Mouse (Mus musculus) mature B cell (primary cell): ENCODE data around the gene Gm9376.

Experiments used
- in situ Hi-C: fragments of 300-500 bp; cut with MboI; formaldehyde crosslinking; loops from 2 replicates; pipeline ENCODE4 v1.14.3; 2019

Gm9376 gene

DNA sequence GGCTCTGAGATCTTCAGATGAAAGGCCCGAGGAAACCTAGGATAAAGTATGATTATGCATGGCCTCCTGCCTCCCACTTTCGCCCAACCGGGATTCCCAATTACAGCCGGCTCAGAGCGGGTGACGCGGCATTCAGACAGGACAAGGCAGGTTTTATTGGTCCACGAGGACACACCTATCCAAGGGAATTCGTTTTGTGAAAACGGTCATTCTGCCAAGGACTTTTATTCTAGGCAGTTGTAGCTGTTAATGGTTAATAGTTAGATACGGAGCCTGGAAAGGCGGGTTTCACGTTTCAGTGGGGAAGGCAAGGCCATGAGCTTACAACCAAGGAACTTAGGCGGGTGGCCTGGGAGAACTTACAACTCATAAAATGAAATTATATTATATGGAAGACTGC is 16.2 kb downstream of the Gm9376 start:
- in situ Hi-C loops: no loop called here

- in situ Hi-C loops: no loop called here
These were observed 19.3 kb downstream of the Gm9376 start for GRCm38 (mm10) chr14:118286096-118286495.

- in situ Hi-C loops: no loop called here
These were observed 22.4 kb downstream of the Gm9376 start for GRCm38 (mm10) chr14:118289133-118289532.

DNA sequence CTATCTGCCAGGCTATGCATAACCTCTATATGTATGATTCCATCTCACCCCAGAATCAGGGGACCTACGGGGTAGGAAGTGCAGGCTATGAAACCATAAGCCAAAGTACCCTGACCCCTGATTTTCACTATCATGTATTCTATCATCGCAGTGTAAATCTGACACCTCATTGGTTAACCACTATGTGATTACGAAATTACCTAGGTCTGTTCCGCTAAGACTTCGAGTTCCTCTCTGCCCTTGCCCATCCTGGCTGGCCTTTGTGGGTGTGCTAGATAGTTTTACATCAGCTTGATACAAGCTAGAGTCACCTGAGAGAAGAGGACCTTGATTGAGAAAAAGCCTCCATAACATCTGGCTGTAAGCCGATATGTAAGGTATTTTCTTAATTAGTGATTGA is 23.2 kb downstream of the Gm9376 start:
- in situ Hi-C loops: no loop called here

- in situ Hi-C loops: no loop called here
These were observed 35.8 kb downstream of the Gm9376 start for GRCm38 (mm10) chr14:118302606-118303005.

GRCm38 (mm10) chr14:118304560-118304959 is 37.8 kb downstream of the Gm9376 start:
- in situ Hi-C loops: no loop called here

- in situ Hi-C loops: no loop called here
These were observed 39.2 kb downstream of the Gm9376 start for GRCm38 (mm10) chr14:118305951-118306350.

GRCm38 (mm10) chr14:118307060-118307459 is 40.3 kb downstream of the Gm9376 start:
- in situ Hi-C loops: no loop called here

DNA sequence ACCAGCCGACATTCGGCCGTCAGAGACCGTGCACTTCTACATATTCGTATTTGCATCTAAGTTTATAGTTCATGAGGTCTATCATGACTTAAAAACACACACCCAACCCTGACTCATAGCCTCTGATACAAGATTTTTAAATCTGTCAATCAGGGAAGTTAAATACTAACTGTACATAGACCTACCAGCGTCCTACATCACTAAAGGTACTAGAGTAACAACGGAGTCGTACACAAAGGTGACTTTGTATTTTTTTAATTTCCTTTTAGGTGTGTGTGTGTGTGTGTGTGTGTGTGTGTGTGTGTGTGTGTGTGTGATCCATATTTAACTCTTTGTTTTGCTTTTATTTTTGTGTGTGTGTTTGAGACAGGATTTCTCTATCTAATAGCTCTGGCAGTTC is 44.9 kb downstream of the Gm9376 start:
- in situ Hi-C loops: no loop called here

GRCm38 (mm10) chr14:118312664-118313063 is 45.9 kb downstream of the Gm9376 start:
- in situ Hi-C loops: no loop called here

- in situ Hi-C loops: no loop called here
These were observed 47.2 kb downstream of the Gm9376 start for GRCm38 (mm10) chr14:118313931-118314330.

DNA sequence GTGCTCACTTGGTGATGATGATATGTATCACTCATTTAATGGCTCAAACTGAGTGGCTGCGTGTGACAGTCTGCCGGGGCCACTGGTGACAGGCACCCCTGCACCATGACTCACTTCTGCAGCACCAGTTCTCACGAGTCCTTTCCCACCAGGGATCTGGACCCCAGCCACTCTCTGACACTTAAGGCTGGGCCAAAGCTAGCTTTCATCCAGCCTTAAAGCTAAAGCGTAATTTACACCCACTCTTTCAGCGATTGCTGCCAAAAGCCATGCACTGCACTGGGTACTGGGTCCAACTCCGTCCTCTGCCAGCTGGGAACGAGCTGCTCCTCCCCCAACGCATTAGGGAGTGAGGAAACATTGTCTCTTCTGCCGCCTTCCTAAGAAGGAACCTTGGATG is 50.5 kb downstream of the Gm9376 start:
- in situ Hi-C loops: no loop called here
